Mouse (Mus musculus) ES-Bruce4 (cell line): ENCODE data around the gene Dlgap1. TPM values are rescaled to one million over a fixed set of nuclear protein-coding genes. Genes with fewer than 3 reads are reported as not detected.

Source experiments
- H3K27ac ChIP-seq: 2 replicates; pipeline ENCODE4 v1.5.1; 2012; ENCODE audit warnings: low read length, inconsistent platforms; ENCODE audit not compliant: insufficient read depth
- H3K27me3 ChIP-seq: 2 replicates; pipeline ENCODE4 v1.6.1; 2012; ENCODE audit warnings: mild to moderate bottlenecking, low read length, inconsistent platforms; ENCODE audit not compliant: control insufficient read depth, poor library complexity, insufficient read depth, severe bottlenecking
- H3K36me3 ChIP-seq: 2 replicates; pipeline ENCODE4 v1.6.1; 2012; ENCODE audit warnings: inconsistent platforms, mild to moderate bottlenecking, low read length, moderate library complexity; ENCODE audit not compliant: control insufficient read depth, poor library complexity, insufficient read depth, severe bottlenecking
- H3K4me1 ChIP-seq: one replicate; pipeline ENCODE4 v1.8.1; 2011; ENCODE audit warnings: low read length; ENCODE audit not compliant: control insufficient read depth, insufficient read depth
- H3K4me3 ChIP-seq: 2 replicates; pipeline ENCODE4 v1.5.1; 2011; ENCODE audit warnings: low read depth, mild to moderate bottlenecking, low read length
- H3K9ac ChIP-seq: 2 replicates; pipeline ENCODE4 v1.6.1; 2012; ENCODE audit warnings: low read depth, mild to moderate bottlenecking, inconsistent platforms; ENCODE audit not compliant: poor library complexity, severe bottlenecking
- H3K9me3 ChIP-seq: replicated peaks from 2 replicates; pipeline ENCODE4 v1.6.1; 2012; ENCODE audit warnings: mild to moderate bottlenecking, low read length, inconsistent platforms; ENCODE audit not compliant: control insufficient read depth, poor library complexity, insufficient read depth, severe bottlenecking
- CTCF ChIP-seq: IDR thresholded peaks from one replicate; pipeline ENCODE4 v1.8.1; 2011; ENCODE audit warnings: low read depth, low read length
- EP300 ChIP-seq: IDR thresholded peaks from 2 replicates; pipeline ENCODE4 v1.6.1; 2011; ENCODE audit warnings: low read depth, low read length; ENCODE audit not compliant: insufficient read depth
- POLR2A ChIP-seq: IDR thresholded peaks from one replicate; pipeline ENCODE4 v1.8.1; 2011; ENCODE audit warnings: low read length; ENCODE audit not compliant: insufficient read depth
- polyA plus RNA-seq: library from polyadenylated mRNA; stranded (reverse); fragments of >200 nt; gene quantifications from 2 replicates; pipeline ENCODE4 v1.2.4, GENCODE M21; 2011; ENCODE audit warnings: low read depth; ENCODE audit not compliant: missing spikeins, insufficient read depth, insufficient read length

Gene Dlgap1
- polyA plus RNA-seq, 1 experiment = 1.2 TPM

DNA sequence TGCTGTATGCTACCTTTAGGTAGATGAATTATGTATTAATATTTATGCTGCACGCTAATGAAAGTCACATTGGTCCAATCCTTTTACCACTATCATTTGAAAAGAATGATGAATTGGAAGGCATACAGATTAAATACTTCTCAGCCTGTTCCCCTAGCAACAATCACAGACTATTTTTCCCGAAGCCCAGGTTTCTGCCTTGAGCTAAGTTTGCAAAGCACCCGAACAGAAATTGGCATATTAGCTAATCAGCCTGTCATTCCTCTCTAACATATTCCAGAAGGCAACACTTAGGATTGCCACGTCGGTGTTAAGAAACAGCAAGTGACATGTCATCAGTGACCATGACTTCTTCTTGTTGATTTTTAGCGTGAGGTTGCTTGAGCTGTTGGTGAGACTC lies 619.8 kb downstream of the Dlgap1 start:
- no peak overlapping the region for H3K27ac ChIP-seq
- no peak for TF ChIP-seq EP300
- no peak for TF ChIP-seq CTCF
- no peak for TF ChIP-seq POLR2A
- H3K36me3 ChIP-seq = no peaks in the 10 kb centered on the region
- H3K27me3 ChIP-seq = no peaks in the 10 kb centered on the region
- no peak overlapping the region for H3K9ac ChIP-seq
- H3K9me3 ChIP-seq = no peaks in the 10 kb centered on the region
- H3K4me1 ChIP-seq = no peaks in the 10 kb centered on the region
- H3K4me3 ChIP-seq = no peak overlapping the region

DNA sequence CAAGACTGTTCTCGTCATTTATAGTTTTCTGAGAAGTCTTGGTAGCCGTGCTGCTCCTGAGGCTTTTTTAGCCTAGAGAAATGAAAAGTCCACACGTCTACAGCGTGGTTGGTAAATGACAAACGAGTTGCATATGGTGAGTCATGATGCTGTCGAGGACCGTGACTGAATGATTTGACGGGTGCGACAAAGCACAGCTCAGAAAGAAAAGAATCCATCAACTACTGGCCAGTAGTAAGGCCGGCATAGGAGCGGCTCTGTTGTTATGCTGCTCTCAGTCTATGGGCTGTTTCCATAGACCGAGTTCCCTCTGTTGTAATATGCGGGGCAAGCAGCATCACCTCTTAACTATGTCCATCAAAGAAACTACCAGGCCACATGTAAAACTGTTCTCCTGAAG lies 620.3 kb downstream of the Dlgap1 start:
- no peak for TF ChIP-seq POLR2A
- TF ChIP-seq CTCF = no peak
- TF ChIP-seq EP300 = no peak
- no peak overlapping the region for H3K27ac ChIP-seq
- no peaks in the 10 kb centered on the region for H3K27me3 ChIP-seq
- H3K4me1 ChIP-seq = no peaks in the 10 kb centered on the region
- no peak overlapping the region for H3K4me3 ChIP-seq
- H3K36me3 ChIP-seq = no peaks in the 10 kb centered on the region
- no peaks in the 10 kb centered on the region for H3K9me3 ChIP-seq
- no peak overlapping the region for H3K9ac ChIP-seq

DNA sequence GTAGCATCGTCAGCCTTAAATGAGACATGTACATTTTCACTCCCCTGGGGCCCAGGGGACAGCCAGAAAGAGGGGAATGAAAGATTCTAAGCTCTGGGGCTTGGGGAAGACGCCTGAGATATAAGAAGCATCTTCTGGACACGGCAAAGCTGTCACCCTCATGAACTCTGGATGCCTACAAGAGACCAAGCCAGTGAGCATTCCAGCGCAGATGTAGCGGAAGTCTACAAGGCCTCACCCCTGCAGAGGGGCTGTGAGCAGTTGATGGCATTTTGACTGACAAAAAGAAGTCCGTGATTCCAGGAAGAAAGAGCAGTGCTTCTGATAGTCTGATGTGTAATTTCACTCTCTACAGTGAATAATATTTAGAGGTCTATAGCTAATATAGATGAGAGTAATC lies 621.6 kb downstream of the Dlgap1 start:
- no peak overlapping the region for H3K4me3 ChIP-seq
- H3K36me3 ChIP-seq = no peaks in the 10 kb centered on the region
- TF ChIP-seq CTCF (no peak), EP300 (no peak), POLR2A (no peak)
- no peak overlapping the region for H3K9ac ChIP-seq
- H3K4me1 ChIP-seq = no peaks in the 10 kb centered on the region
- no peak overlapping the region for H3K27ac ChIP-seq
- H3K9me3 ChIP-seq = no peaks in the 10 kb centered on the region
- no peaks in the 10 kb centered on the region for H3K27me3 ChIP-seq

DNA sequence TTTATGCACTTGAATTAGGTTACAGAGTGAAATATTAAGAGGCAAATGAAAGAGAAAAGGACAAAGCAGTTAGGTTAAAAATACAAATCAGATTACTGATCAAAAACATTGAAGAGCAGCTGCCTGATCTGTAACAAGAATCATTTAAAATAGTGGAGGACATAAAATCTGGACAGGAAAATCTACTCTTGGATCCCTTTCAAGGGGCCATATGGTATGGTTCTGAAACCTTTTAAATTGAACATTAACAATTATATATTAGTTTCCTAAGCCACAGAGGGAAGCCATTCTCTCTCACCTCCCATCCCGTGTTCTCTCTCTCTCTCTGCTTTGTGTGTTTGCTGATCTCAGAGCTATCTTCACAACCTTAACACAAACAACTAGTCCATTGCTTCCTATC lies 625.4 kb downstream of the Dlgap1 start:
- H3K4me1 ChIP-seq = no peaks in the 10 kb centered on the region
- no peaks in the 10 kb centered on the region for H3K36me3 ChIP-seq
- H3K9me3 ChIP-seq = no peaks in the 10 kb centered on the region
- H3K27ac ChIP-seq = no peak overlapping the region
- no peak overlapping the region for H3K9ac ChIP-seq
- no peak overlapping the region for H3K4me3 ChIP-seq
- TF ChIP-seq EP300 (no peak), CTCF (no peak), POLR2A (no peak)
- H3K27me3 ChIP-seq = no peaks in the 10 kb centered on the region

DNA sequence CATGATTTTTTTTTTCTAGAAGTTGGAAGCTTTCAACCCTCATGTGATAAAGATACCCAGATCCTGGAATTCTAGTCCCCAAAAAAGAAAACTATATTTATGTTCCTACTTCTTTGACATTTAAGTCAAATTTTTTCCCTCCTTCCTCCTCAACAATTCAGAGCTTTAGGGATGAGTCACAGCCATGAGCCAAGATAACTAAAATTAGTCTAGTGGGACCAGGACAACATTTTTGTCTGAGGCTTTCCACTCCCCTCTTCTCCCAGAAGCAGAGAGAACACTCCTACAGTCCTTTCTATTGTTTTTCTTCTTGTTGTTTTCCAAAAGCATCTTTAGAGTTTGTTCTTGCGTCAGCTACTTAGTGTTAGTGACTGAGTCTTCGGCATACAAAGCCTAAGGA lies 627.5 kb downstream of the Dlgap1 start:
- H3K9me3 ChIP-seq = no peaks in the 10 kb centered on the region
- H3K27ac ChIP-seq = no peak overlapping the region
- TF ChIP-seq CTCF = no peak
- no peak overlapping the region for H3K4me3 ChIP-seq
- H3K27me3 ChIP-seq = no peaks in the 10 kb centered on the region
- no peak overlapping the region for H3K9ac ChIP-seq
- H3K4me1 ChIP-seq = no peaks in the 10 kb centered on the region
- no peaks in the 10 kb centered on the region for H3K36me3 ChIP-seq

DNA sequence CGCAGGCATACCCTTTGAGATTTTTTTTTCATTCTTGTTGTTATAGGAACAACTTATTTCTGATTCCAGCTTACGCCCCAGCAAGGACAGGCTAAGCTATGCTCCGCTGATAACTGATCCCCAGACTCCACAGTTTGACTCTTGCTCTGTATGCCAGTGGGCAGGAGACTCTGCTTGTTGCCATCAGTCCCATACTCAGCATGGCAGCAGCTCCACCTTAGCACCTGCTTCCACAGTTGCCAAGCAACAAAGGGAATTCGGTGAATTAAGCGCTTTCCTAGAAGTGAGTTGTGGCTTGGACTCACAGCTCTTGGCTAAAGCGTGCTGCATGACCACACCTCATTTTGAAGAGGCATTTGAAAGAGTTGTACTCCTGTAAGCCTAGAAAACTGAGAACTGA lies 631.6 kb downstream of the Dlgap1 start:
- Histone ChIP-seq H3K4me3 (no peak overlapping the region), H3K36me3 (no peaks in the 10 kb centered on the region), H3K9me3 (no peaks in the 10 kb centered on the region), H3K9ac (no peak overlapping the region), H3K27me3 (no peaks in the 10 kb centered on the region), H3K27ac (no peak overlapping the region), H3K4me1 (no peaks in the 10 kb centered on the region)
- TF ChIP-seq EP300 (no peak), CTCF (no peak), POLR2A (no peak)
